Mouse (Mus musculus): ENCODE measurements around the gene Lmx1a. TPM values are rescaled to one million over a fixed set of nuclear protein-coding genes. Genes with fewer than 3 reads are reported as not detected.

The Lmx1a gene
- polyA plus RNA-seq, 1 experiment from 2014 or later, result 2.7 TPM

- H3K4me1 ChIP-seq (replicated peaks; ENCODE audit: control insufficient read depth, insufficient read depth, low read length), result no peaks in the 10 kb centered on the region
Observed at GRCm38 (mm10) chr1:167669796-167670195, 19.2 kb upstream of the Lmx1a start.

DNA sequence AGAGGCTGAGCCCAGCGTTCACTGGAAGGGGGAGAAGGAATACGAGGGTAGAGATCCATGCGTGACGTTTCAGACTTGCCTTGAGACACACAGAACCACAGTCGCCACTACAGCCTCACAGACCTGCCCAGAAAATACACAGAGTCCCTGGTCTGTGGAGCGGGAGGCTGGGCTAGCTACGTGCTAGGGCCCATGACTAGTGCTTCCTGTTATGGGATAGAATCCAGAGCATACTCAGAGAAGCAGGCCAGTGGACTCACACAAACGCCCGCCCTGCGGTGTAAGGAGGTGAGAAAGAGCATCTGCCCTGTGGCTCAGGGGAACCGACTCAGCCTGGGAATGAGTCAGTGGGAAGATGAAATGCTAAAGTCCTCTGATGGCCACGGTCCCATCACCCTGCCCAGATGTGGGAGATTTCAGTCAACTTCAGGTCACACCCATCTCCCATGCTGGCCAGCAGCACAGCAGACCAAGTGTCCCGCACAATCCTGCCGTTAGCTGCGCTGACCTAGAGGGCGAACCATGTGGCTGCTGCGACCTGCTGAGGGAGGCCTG, 16.5 kb upstream of the Lmx1a start:
- H3K27ac ChIP-seq (ENCODE audit: low read depth, low read length), result no peak overlapping the region
- ATAC-seq (replicated peaks; ENCODE audit: low FRiP score), result no peak
- H3K9ac ChIP-seq (ENCODE audit: low read depth, low read length), result no peak overlapping the region
- DNase-seq (ENCODE audit: low spot score), result no peak
- no peaks in the 10 kb centered on the region for H3K4me1 ChIP-seq (replicated peaks; ENCODE audit: control insufficient read depth, insufficient read depth, low read length)
- H3K27me3 ChIP-seq (replicated peaks; ENCODE audit: control insufficient read depth, insufficient read depth, low read length), result peaks cover 21% of the 10 kb centered on the region
- no peaks in the 10 kb centered on the region for H3K36me3 ChIP-seq (ENCODE audit: control insufficient read depth, insufficient read depth, low read length)
- 19% methylated on average over 17 of the region's 17 CpGs for WGBS
- H3K4me2 ChIP-seq, result no peak overlapping the region
- H3K4me3 ChIP-seq (ENCODE audit: low read depth, low read length), result no peak overlapping the region
- no peaks in the 10 kb centered on the region for H3K9me3 ChIP-seq (ENCODE audit: control insufficient read depth, low read length)

More at GRCm38 (mm10) chr1:167669796-167670195, 19.2 kb upstream of the Lmx1a start:
- 28% methylated on average over 6 of the region's 6 CpGs for WGBS
- Histone ChIP-seq H3K4me3 (ENCODE audit: low read depth, low read length) (no peak overlapping the region), H3K27me3 (replicated peaks; ENCODE audit: control insufficient read depth, insufficient read depth, low read length) (peaks cover 21% of the 10 kb centered on the region), H3K27ac (ENCODE audit: low read depth, low read length) (no peak overlapping the region), H3K4me2 (no peak overlapping the region), H3K9me3 (ENCODE audit: control insufficient read depth, low read length) (no peaks in the 10 kb centered on the region), H3K36me3 (ENCODE audit: control insufficient read depth, insufficient read depth, low read length) (no peaks in the 10 kb centered on the region), H3K9ac (ENCODE audit: low read depth, low read length) (no peak overlapping the region)
- no peak for DNase-seq (ENCODE audit: low spot score)
- peak; percentile 47; the same call in 1 of the 2 replicates for ATAC-seq (replicated peaks; ENCODE audit: low FRiP score)

- 90% methylated on average over 6 of the region's 6 CpGs for WGBS
- Histone ChIP-seq H3K4me1 (replicated peaks; ENCODE audit: control insufficient read depth, insufficient read depth, low read length) (no peaks in the 10 kb centered on the region), H3K27me3 (replicated peaks; ENCODE audit: control insufficient read depth, insufficient read depth, low read length) (no peaks in the 10 kb centered on the region; the same call in none of the 2 replicates), H3K4me3 (ENCODE audit: low read depth, low read length) (no peak overlapping the region), H3K9me3 (ENCODE audit: control insufficient read depth, low read length) (no peaks in the 10 kb centered on the region), H3K36me3 (ENCODE audit: control insufficient read depth, insufficient read depth, low read length) (no peaks in the 10 kb centered on the region), H3K27ac (ENCODE audit: low read depth, low read length) (no peak overlapping the region), H3K9ac (ENCODE audit: low read depth, low read length) (no peak overlapping the region), H3K4me2 (no peak overlapping the region)
- DNase-seq (ENCODE audit: low spot score) (no peak), ATAC-seq (replicated peaks; ENCODE audit: low FRiP score) (no peak)
Observed at GRCm38 (mm10) chr1:167679061-167679460, 10.0 kb upstream of the Lmx1a start.

GRCm38 (mm10) chr1:167688001-167688346, 1.1 kb upstream of the Lmx1a start:
- Histone ChIP-seq H3K27me3 (replicated peaks; ENCODE audit: control insufficient read depth, insufficient read depth, low read length) (peaks cover 70% of the 10 kb centered on the region), H3K4me2 (peak overlapping the region; percentile 55), H3K36me3 (ENCODE audit: control insufficient read depth, insufficient read depth, low read length) (no peaks in the 10 kb centered on the region), H3K27ac (ENCODE audit: low read depth, low read length) (no peak overlapping the region), H3K4me1 (replicated peaks; ENCODE audit: control insufficient read depth, insufficient read depth, low read length) (no peaks in the 10 kb centered on the region), H3K4me3 (ENCODE audit: low read depth, low read length) (no peak overlapping the region), H3K9ac (ENCODE audit: low read depth, low read length) (no peak overlapping the region), H3K9me3 (ENCODE audit: control insufficient read depth, low read length) (no peaks in the 10 kb centered on the region)
- DNase-seq (ENCODE audit: low spot score) (no peak), ATAC-seq (replicated peaks; ENCODE audit: low FRiP score) (no peak)
- WGBS, result under 1% methylated on average over 8 of the region's 8 CpGs

DNA sequence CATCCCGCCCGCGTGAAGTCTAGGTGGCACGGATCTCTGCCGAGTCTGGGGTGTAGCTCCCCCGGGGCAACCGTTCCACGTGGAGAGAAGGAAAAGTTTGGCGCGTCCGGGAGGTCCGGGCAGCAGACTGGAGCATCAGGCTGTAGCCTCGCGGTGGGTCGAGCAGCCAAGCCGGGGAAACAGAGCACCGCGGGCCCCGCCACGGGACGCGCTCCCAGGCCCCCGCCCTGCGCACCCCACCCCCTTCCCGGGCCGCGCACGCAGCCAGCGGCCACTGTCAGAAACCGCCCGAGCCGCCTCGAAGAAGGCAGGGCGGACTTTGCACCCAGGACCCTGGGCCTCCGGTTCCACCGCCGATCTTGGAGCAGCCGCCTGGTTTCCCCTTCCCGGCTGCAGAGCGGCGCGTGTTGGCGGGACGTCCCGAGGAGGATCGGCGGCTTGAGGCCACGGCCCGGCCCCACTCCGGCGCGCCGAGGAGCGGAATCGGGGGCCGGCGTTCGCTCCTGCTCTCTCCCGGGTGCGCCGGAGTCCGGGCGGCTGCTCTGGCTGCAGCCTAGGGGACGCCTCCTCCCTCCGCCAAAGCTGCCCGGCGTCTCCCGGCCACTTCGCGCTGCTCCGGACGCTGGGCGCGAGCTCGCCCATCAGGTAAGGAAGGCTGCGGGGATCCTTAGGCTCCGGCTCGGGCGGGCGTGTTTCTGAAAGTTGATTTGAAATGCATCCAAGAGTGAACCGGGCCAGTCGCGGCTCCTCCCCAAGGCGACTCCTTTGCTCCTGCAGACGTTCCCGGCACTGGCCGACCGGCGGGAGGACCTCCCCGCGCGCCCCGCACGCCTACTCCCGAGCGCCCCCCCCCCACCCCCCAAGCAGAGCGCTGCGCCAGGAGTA, 448 bp upstream of the Lmx1a start:
- Histone ChIP-seq H3K4me1 (replicated peaks; ENCODE audit: control insufficient read depth, insufficient read depth, low read length) (no peaks in the 10 kb centered on the region), H3K36me3 (ENCODE audit: control insufficient read depth, insufficient read depth, low read length) (no peaks in the 10 kb centered on the region), H3K9me3 (ENCODE audit: control insufficient read depth, low read length) (no peaks in the 10 kb centered on the region), H3K27me3 (replicated peaks; ENCODE audit: control insufficient read depth, insufficient read depth, low read length) (peaks cover 76% of the 10 kb centered on the region), H3K4me3 (ENCODE audit: low read depth, low read length) (peak overlapping the region; percentile 32), H3K4me2 (peak overlapping the region; percentile 55), H3K27ac (ENCODE audit: low read depth, low read length) (no peak overlapping the region), H3K9ac (ENCODE audit: low read depth, low read length) (no peak overlapping the region)
- DNase-seq (ENCODE audit: low spot score) (peak; percentile 39), ATAC-seq (replicated peaks; ENCODE audit: low FRiP score) (peak; percentile 39)
- 1% methylated on average over 98 of the region's 98 CpGs for WGBS

- WGBS, result 3% methylated on average over 36 of the region's 36 CpGs
- 0 out of 2 replicates have a peak, but pooled peaks have one; percentile 23 for ATAC-seq (replicated peaks; ENCODE audit: low FRiP score)
- Histone ChIP-seq H3K27ac (ENCODE audit: low read depth, low read length) (no peak overlapping the region), H3K27me3 (replicated peaks; ENCODE audit: control insufficient read depth, insufficient read depth, low read length) (peaks cover 83% of the 10 kb centered on the region), H3K9ac (ENCODE audit: low read depth, low read length) (no peak overlapping the region), H3K36me3 (ENCODE audit: control insufficient read depth, insufficient read depth, low read length) (no peaks in the 10 kb centered on the region), H3K4me2 (peak overlapping the region; percentile 55), H3K9me3 (ENCODE audit: control insufficient read depth, low read length) (no peaks in the 10 kb centered on the region), H3K4me3 (ENCODE audit: low read depth, low read length) (peak overlapping the region; percentile 32), H3K4me1 (replicated peaks; ENCODE audit: control insufficient read depth, insufficient read depth, low read length) (no peaks in the 10 kb centered on the region)
- no peak for DNase-seq (ENCODE audit: low spot score)
Observed at GRCm38 (mm10) chr1:167689262-167690137, 463 bp downstream of the Lmx1a start.

DNA sequence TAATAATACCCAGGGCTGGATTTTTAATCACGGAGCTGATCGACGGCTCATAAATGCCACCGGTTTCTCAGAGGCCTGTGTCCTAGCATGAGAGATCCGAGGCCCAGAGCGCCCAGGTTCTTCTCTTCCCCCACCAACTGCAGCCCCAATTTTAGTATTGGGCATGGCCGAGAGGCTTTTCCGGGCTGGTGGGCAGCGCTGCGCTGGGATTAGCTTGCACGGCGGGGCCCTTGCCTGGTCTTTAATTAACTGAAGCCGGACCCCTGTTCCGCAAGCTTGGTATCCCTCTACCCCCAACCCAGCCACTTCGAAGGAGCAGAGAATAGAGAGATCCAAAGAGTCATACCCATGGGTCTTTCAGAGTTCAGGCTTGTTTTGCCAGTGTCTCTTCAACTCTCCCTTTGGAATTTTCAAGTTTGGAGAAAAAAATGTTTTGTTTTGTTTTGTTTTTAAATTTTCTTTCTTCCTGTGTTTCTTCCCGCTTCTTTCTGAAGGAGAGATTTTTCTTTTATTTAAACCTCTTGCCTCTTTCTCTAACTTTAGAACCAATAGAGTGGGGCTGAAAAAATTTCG, 1.2 kb downstream of the Lmx1a start:
- no peak overlapping the region for H3K9ac ChIP-seq (ENCODE audit: low read depth, low read length)
- H3K4me2 ChIP-seq, result no peak overlapping the region
- ATAC-seq (replicated peaks; ENCODE audit: low FRiP score) (no peak), DNase-seq (ENCODE audit: low spot score) (no peak)
- no peak overlapping the region for H3K4me3 ChIP-seq (ENCODE audit: low read depth, low read length)
- no peak overlapping the region for H3K27ac ChIP-seq (ENCODE audit: low read depth, low read length)
- no peaks in the 10 kb centered on the region for H3K9me3 ChIP-seq (ENCODE audit: control insufficient read depth, low read length)
- WGBS, result 5% methylated on average over 17 of the region's 17 CpGs
- H3K4me1 ChIP-seq (replicated peaks; ENCODE audit: control insufficient read depth, insufficient read depth, low read length), result no peaks in the 10 kb centered on the region
- H3K27me3 ChIP-seq (replicated peaks; ENCODE audit: control insufficient read depth, insufficient read depth, low read length), result peaks cover 90% of the 10 kb centered on the region
- no peaks in the 10 kb centered on the region for H3K36me3 ChIP-seq (ENCODE audit: control insufficient read depth, insufficient read depth, low read length)

All from liver, embryonic 11.5 days (tissue).